Mouse (Mus musculus) liver, embryonic 14.5 days (tissue): ENCODE data around the gene Znrf1.

Experiments used
- CTCF ChIP-seq: IDR thresholded peaks from 2 replicates; pipeline ENCODE4 v1.5.1; 2016; ENCODE audit warnings: antibody characterized with exemption, low read depth, control low read depth
- EP300 ChIP-seq: IDR thresholded peaks from 2 replicates; pipeline ENCODE4 v1.6.1; 2016; ENCODE audit warnings: antibody characterized with exemption, low read depth

GRCm38 (mm10) chr8:111537765-111538158 lies 1.9 kb downstream of the Znrf1 start:
- no peak for TF ChIP-seq CTCF
- no peak for TF ChIP-seq EP300
